9 mouse cellular contexts compared by ENCODE assay signal in the genomic region with DNA sequence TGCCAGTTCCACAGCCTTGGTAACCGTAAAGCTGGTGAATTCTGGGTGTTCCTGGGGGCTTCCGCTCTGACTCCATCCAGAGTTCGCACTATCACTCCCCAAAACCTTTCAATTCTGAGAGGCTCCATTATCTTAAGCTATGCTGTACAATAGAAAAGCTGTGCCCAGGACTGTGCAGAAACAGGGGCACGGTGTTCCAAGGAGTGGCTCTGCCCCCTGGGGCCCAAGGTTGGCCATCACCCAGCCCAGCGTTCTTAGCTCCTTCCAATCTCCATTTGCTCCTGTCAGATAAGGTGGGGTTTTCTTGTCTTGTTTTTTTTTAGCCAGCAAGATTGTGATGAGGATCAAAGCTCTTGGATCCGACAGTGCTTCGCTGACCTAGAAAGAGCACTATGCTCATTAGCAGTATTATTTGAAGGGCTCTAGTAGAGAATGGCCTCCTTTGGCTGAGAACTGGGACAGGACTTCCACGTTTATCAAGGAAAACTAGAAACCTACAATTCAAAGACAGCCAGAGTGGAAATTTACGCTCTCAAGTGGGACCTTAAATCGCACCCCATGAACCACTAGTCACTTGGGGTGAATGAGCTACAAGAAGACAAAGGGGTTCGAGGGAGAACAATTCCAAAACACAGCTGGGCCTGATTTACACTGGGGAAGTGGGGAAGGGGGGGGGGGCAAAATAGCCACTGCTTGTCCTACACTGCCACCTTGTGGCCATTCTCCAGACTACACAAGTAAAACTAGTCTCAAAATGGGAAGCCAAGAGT. TPM values are rescaled to one million over a fixed set of nuclear protein-coding genes. Genes with fewer than 3 reads are reported as not detected.
DNase-seq lines count a peak whose midpoint lies in the region; ATAC-seq and TF ChIP-seq lines count a peak whose summit lies in the region.
"Had no signal": no experiment of that assay in that cellular context is flagged by ENCODE, and none has a peak within 500 bp of the region (broad histone marks: within the 10 kb centered on the region; RNA-seq: fewer than 3 reads in every experiment).

No protein-coding gene starts in this region.

- H3K9me3 ChIP-seq in forebrain, postnatal 0 days (ENCODE audit: low read length), result no peaks in the 10 kb centered on the region

- intact Hi-C loops in heart, postnatal 25 days (cut with DNase I), result loop anchor here (1.0 to 2.0 kb wide), 3 partner anchors 55 to 501 kb away; no protein-coding TSS in a partner anchor

- TF ChIP-seq POLR2A in brain, embryonic 14.5 days (IDR thresholded peaks at IDR 0.05; ENCODE audit: borderline replicate concordance, extremely low read depth, insufficient read depth, insufficient read length, poor library complexity, severe bottlenecking), result no peak

- peak; percentile 88 for DNase-seq in heart, adult 11 months
- DNase-seq in heart, postnatal 25 days (ENCODE audit: low spot score), result no peak
- DNase-seq in CD4-positive helper T cell, adult 2 months (ENCODE audit: low read depth, low spot score), result peak; percentile 37
- DNase-seq in brain, embryonic 14.5 days (ENCODE audit: low read depth), result peak; percentile 79
- DNase-seq in forebrain, postnatal 0 days, result peak; percentile 83
- DNase-seq in kidney, postnatal 4 days, result peak; percentile 69 to 71
- peak; percentile 78 for DNase-seq in testis, postnatal 10 days (ENCODE audit: low spot score)

- H3K27ac ChIP-seq in forebrain, postnatal 0 days (ENCODE audit: low read depth, low read length), result no peak overlapping the region

- H3K4me3 ChIP-seq in forebrain, postnatal 0 days (ENCODE audit: low read depth, low read length), result no peak overlapping the region

- H3K36me3 ChIP-seq in forebrain, postnatal 0 days (ENCODE audit: insufficient read depth), result no peaks in the 10 kb centered on the region

- no peaks in the 10 kb centered on the region for H3K27me3 ChIP-seq in forebrain, postnatal 0 days (ENCODE audit: insufficient read depth, low read length)

- H3K9ac ChIP-seq in forebrain, postnatal 0 days, result no peak overlapping the region

- WGBS in forebrain, postnatal 0 days, result 34% methylated on average over 11 of the region's 11 CpGs

- TF ChIP-seq CTCF in brain, embryonic 14.5 days (IDR thresholded peaks at IDR 0.05; ENCODE audit: borderline replicate concordance, extremely low read depth, insufficient read depth, insufficient read length), result peak; percentile 69; the same call in 1 of the 2 replicates
- peak; percentile 83 for TF ChIP-seq CTCF in forebrain, postnatal 0 days (IDR thresholded peaks at IDR 0.05; ENCODE audit: low read depth)

- no peak overlapping the region for H3K4me2 ChIP-seq in forebrain, postnatal 0 days (ENCODE audit: low read depth)

- ATAC-seq in forebrain, postnatal 0 days, result peak; percentile 75
- ATAC-seq in megakaryocyte progenitor cell, adult 5-6 weeks (replicated peaks; ENCODE audit: poor library complexity), result peak; percentile 60; the same call in 1 of the 2 replicates

- no peaks in the 10 kb centered on the region for H3K4me1 ChIP-seq in forebrain, postnatal 0 days (ENCODE audit: insufficient read depth)

RNA-seq across cellular contexts. Expression of gene Rtp2, which starts 21.2 kb away (rescaled TPM):
- total RNA-seq in heart, postnatal 25 days (2021), result not detected
- 0.04 and 0.07 TPM in 2 replicates for polyA plus RNA-seq in brain, embryonic 14.5 days (2012; rRNA removed)
- total RNA-seq in forebrain, postnatal 0 days (2014; rRNA removed), result 0.38 and 0.62 TPM in 2 replicates
- polyA plus RNA-seq in forebrain, postnatal 0 days (2015; fragmentation: Nextera tagmentation; extraction: Ambion mirVana), result 0.24 and 0.36 TPM in 2 replicates
- total RNA-seq in megakaryocyte progenitor cell, adult 5-6 weeks (2015), result not detected in 2 replicates
- total RNA-seq in megakaryocyte progenitor cell, adult 5-6 weeks (2017), result not detected in 2 replicates

RNA-seq across cellular contexts. Expression of gene Gm37419, which starts 34.9 kb away (rescaled TPM):
- total RNA-seq in heart, postnatal 25 days (2021), result not detected
- polyA plus RNA-seq in brain, embryonic 14.5 days (2012; rRNA removed), result not detected in 2 replicates
- not detected in 2 replicates for total RNA-seq in forebrain, postnatal 0 days (2014; rRNA removed)
- not detected in 2 replicates for polyA plus RNA-seq in forebrain, postnatal 0 days (2015; fragmentation: Nextera tagmentation; extraction: Ambion mirVana)
- not detected in 2 replicates for total RNA-seq in megakaryocyte progenitor cell, adult 5-6 weeks (2015)
- total RNA-seq in megakaryocyte progenitor cell, adult 5-6 weeks (2017), result not detected in 2 replicates
- total RNA-seq: left cerebral cortex, postnatal 10 days had no signal

RNA-seq across cellular contexts. Expression of gene Bcl6, which starts 35.3 kb away (rescaled TPM):
- total RNA-seq in heart, postnatal 25 days (2021), result 10 to 100 TPM; 12.0 to 17.6 TPM
- polyA plus RNA-seq in brain, embryonic 14.5 days (2012; rRNA removed), result 3.5 and 5.5 TPM in 2 replicates
- 7.5 and 9.2 TPM in 2 replicates for total RNA-seq in forebrain, postnatal 0 days (2014; rRNA removed)
- polyA plus RNA-seq in forebrain, postnatal 0 days (2015; fragmentation: Nextera tagmentation; extraction: Ambion mirVana), result 0.69 and 0.92 TPM in 2 replicates
- total RNA-seq in megakaryocyte progenitor cell, adult 5-6 weeks (2015), result 4.1 and 6.9 TPM in 2 replicates
- total RNA-seq in megakaryocyte progenitor cell, adult 5-6 weeks (2017), result 2.4 and 3.2 TPM in 2 replicates
